Mouse (Mus musculus) myocyte (in vitro differentiated cells): ENCODE data around the gene Slc9a1. TPM values are rescaled to one million over a fixed set of nuclear protein-coding genes. Genes with fewer than 3 reads are reported as not detected.
A peak's percentile ranks its signal among the peaks of the same experiment; 100 is the strongest.

ENCODE experiments used
- H3K27me3 ChIP-seq: one replicate; pipeline ENCODE4 v1.6.1; 2011; ENCODE audit not compliant: control insufficient read depth, insufficient read depth, insufficient read length
- H3K36me3 ChIP-seq: one replicate; pipeline ENCODE4 v1.6.1; 2011; ENCODE audit not compliant: control insufficient read depth, insufficient read depth
- H3K4me2 ChIP-seq: one replicate; pipeline ENCODE4 v1.6.1; 2011; ENCODE audit warnings: low read depth, control low read depth
- H3K4me3 ChIP-seq: one replicate; pipeline ENCODE4 v1.5.1; 2011; ENCODE audit warnings: mild to moderate bottlenecking, control low read depth, moderate library complexity
- H3K79me2 ChIP-seq: one replicate; pipeline ENCODE4 v1.6.1; 2011; ENCODE audit not compliant: control insufficient read depth, insufficient read depth
- H3ac ChIP-seq: one replicate; pipeline ENCODE4 v1.6.1; 2011; ENCODE audit not compliant: control insufficient read depth, insufficient read length
- CEBPB ChIP-seq: IDR thresholded peaks from 2 replicates; pipeline ENCODE4 v1.6.1; 2011; ENCODE audit warnings: mild to moderate bottlenecking, moderate library complexity; ENCODE audit not compliant: poor library complexity, insufficient read depth, severe bottlenecking
- E2F4 ChIP-seq: IDR thresholded peaks from one replicate; pipeline ENCODE4 v1.6.1; 2011; ENCODE audit warnings: mild to moderate bottlenecking, control low read depth, moderate library complexity; ENCODE audit not compliant: insufficient read depth
- MAX ChIP-seq: IDR thresholded peaks from one replicate; pipeline ENCODE4 v1.6.1; 2011; ENCODE audit warnings: low read depth, mild to moderate bottlenecking, control low read depth
- MYOD1 ChIP-seq, 3 experiments: IDR thresholded peaks; one replicate each; pipeline ENCODE4 v1.6.1; 2011; ENCODE audit warnings: control low read depth in 2 of 3, low read depth in 2 of 3, mild to moderate bottlenecking in 2 of 3, moderate library complexity in 1 of 3; ENCODE audit not compliant: insufficient read length in 2 of 3, control insufficient read depth in 1 of 3
- MYOG ChIP-seq, 3 experiments: IDR thresholded peaks; one replicate each; pipeline ENCODE4 v1.6.1; 2011; ENCODE audit warnings: control low read depth in 2 of 3, low read depth in 2 of 3, mild to moderate bottlenecking in 2 of 3; ENCODE audit not compliant: insufficient read length in 2 of 3, control insufficient read depth in 1 of 3, insufficient read depth in 1 of 3
- POLR2A ChIP-seq: IDR thresholded peaks from one replicate; pipeline ENCODE4 v1.6.1; 2011; ENCODE audit warnings: low read depth, mild to moderate bottlenecking, control low read depth, moderate library complexity; ENCODE audit not compliant: insufficient read length
- POLR2AphosphoS2 ChIP-seq: IDR thresholded peaks from one replicate; pipeline ENCODE4 v1.6.1; 2011; ENCODE audit warnings: low read depth, control low read depth; ENCODE audit not compliant: insufficient read length
- REST ChIP-seq: IDR thresholded peaks from one replicate; pipeline ENCODE4 v1.6.1; 2011; ENCODE audit warnings: mild to moderate bottlenecking, control low read depth, moderate library complexity; ENCODE audit not compliant: insufficient read depth, insufficient read length
- SRF ChIP-seq: IDR thresholded peaks from one replicate; pipeline ENCODE4 v1.6.1; 2011; ENCODE audit warnings: low read depth; ENCODE audit not compliant: control insufficient read depth, insufficient read length
- TCF12 ChIP-seq: IDR thresholded peaks from one replicate; pipeline ENCODE4 v1.6.1; 2011; ENCODE audit warnings: mild to moderate bottlenecking, control low read depth; ENCODE audit not compliant: poor library complexity, insufficient read depth, severe bottlenecking
- TCF3 ChIP-seq: IDR thresholded peaks from one replicate; pipeline ENCODE4 v1.6.1; 2011; ENCODE audit warnings: low read depth, control low read depth; ENCODE audit not compliant: insufficient read length
- USF1 ChIP-seq: IDR thresholded peaks from one replicate; pipeline ENCODE4 v1.6.1; 2011; ENCODE audit warnings: low read depth, mild to moderate bottlenecking, control low read depth, moderate library complexity
- polyA plus RNA-seq: library from polyadenylated mRNA; unstranded; fragments of >200 nt; fragmentation: generic; extraction: Trizol; gene quantifications from one replicate; pipeline ENCODE4 v1.2.1, GENCODE M21; 2012; ENCODE audit warnings: missing spikeins

Gene Slc9a1
- polyA plus RNA-seq: 23.3 TPM

GRCm38 (mm10) chr4:133369553-133370297 is at the start of gene Slc9a1:
Slc9a1 (plus strand) TSS chr4:133369706.
- Histone ChIP-seq H3K27me3 (no peaks in the 10 kb centered on the region), H3K79me2 (peaks cover 49% of the 10 kb centered on the region), H3K4me2 (peak within 1 kb of the TSS; percentile 97), H3K36me3 (no peaks in the 10 kb centered on the region), H3ac (peak within 1 kb of the TSS; percentile 80), H3K4me3 (peak within 1 kb of the TSS; percentile 56)
- TF ChIP-seq POLR2AphosphoS2: peak; percentile 99
- no peak for TF ChIP-seq MYOD1 (IDR thresholded peaks at IDR 0.05; ENCODE audit: control insufficient read depth in 1 of 3, insufficient read length in 2 of 3, low read depth in 2 of 3)
- TF ChIP-seq SRF: peak; percentile 64
- TF ChIP-seq MYOG (IDR thresholded peaks at IDR 0.05; ENCODE audit: control insufficient read depth in 1 of 3, insufficient read depth in 1 of 3, insufficient read length in 2 of 3, low read depth in 2 of 3): peak in 2 of 3 experiments; percentile 6 to 31
- TF ChIP-seq USF1: no peak
- peak; percentile 99 for TF ChIP-seq POLR2A
- peak; percentile 46 for TF ChIP-seq REST
- TF ChIP-seq TCF3: no peak
- TF ChIP-seq MAX: no peak
- no peak for TF ChIP-seq CEBPB
- TF ChIP-seq TCF12: no peak
- peak; percentile 65 for TF ChIP-seq E2F4

GRCm38 (mm10) chr4:133328129-133328528 is 41.4 kb upstream of the Slc9a1 start:
- H3ac ChIP-seq: no peak overlapping the region
- no peaks in the 10 kb centered on the region for H3K27me3 ChIP-seq
- no peaks in the 10 kb centered on the region for H3K79me2 ChIP-seq
- no peaks in the 10 kb centered on the region for H3K36me3 ChIP-seq
- no peak for TF ChIP-seq CEBPB
- no peak for TF ChIP-seq E2F4
- TF ChIP-seq MAX: no peak
- no peak for TF ChIP-seq USF1
- TF ChIP-seq TCF3: no peak
- TF ChIP-seq POLR2AphosphoS2: no peak
- TF ChIP-seq POLR2A: no peak
- TF ChIP-seq TCF12: no peak
- TF ChIP-seq SRF: no peak
- no peak for TF ChIP-seq MYOD1 (IDR thresholded peaks at IDR 0.05; ENCODE audit: control insufficient read depth in 1 of 3, insufficient read length in 2 of 3, low read depth in 2 of 3)
- no peak for TF ChIP-seq MYOG (IDR thresholded peaks at IDR 0.05; ENCODE audit: control insufficient read depth in 1 of 3, insufficient read depth in 1 of 3, insufficient read length in 2 of 3, low read depth in 2 of 3)
- TF ChIP-seq REST: no peak
- no peak overlapping the region for H3K4me2 ChIP-seq
- H3K4me3 ChIP-seq: no peak overlapping the region

- no peak for TF ChIP-seq REST
- TF ChIP-seq POLR2AphosphoS2: no peak
- no peak for TF ChIP-seq TCF3
- no peak for TF ChIP-seq MYOD1 (IDR thresholded peaks at IDR 0.05; ENCODE audit: control insufficient read depth in 1 of 3, insufficient read length in 2 of 3, low read depth in 2 of 3)
- no peak for TF ChIP-seq MYOG (IDR thresholded peaks at IDR 0.05; ENCODE audit: control insufficient read depth in 1 of 3, insufficient read depth in 1 of 3, insufficient read length in 2 of 3, low read depth in 2 of 3)
- TF ChIP-seq MAX: no peak
- TF ChIP-seq SRF: no peak
- TF ChIP-seq E2F4: no peak
- no peak for TF ChIP-seq TCF12
- TF ChIP-seq CEBPB: no peak
- H3K4me2 ChIP-seq: no peak overlapping the region
- H3K27me3 ChIP-seq: no peaks in the 10 kb centered on the region
- H3K79me2 ChIP-seq: no peaks in the 10 kb centered on the region
- no peak overlapping the region for H3ac ChIP-seq
- no peaks in the 10 kb centered on the region for H3K36me3 ChIP-seq
- H3K4me3 ChIP-seq: no peak overlapping the region
These were observed 39.2 kb upstream of the Slc9a1 start for GRCm38 (mm10) chr4:133330296-133330695.

DNA sequence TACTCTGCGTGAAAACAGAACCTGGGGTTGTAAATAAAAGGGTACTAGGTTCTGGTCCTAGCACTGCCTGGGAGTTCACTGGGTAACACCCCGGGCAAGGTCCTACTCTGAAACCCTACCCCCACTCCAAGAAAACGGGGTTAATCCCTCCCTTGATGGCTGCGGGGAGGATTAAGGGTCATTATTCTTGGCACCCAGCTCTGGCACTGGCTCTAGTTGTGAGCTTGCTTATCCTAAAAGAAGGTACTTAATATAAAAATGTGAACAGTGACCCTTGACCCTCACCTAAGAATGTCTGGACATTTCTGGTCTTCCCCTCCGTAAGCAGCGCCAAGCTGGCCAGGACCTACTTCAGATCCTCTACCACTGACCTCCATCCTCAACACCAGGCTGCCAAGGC is 36.2 kb upstream of the Slc9a1 start:
- H3K79me2 ChIP-seq: peaks cover 5% of the 10 kb centered on the region
- H3K4me2 ChIP-seq: no peak overlapping the region
- no peaks in the 10 kb centered on the region for H3K36me3 ChIP-seq
- H3ac ChIP-seq: no peak overlapping the region
- no peaks in the 10 kb centered on the region for H3K27me3 ChIP-seq
- H3K4me3 ChIP-seq: no peak overlapping the region
- TF ChIP-seq POLR2AphosphoS2 (no peak), TCF12 (no peak), POLR2A (no peak), SRF (no peak), MYOG (IDR thresholded peaks at IDR 0.05; ENCODE audit: control insufficient read depth in 1 of 3, insufficient read depth in 1 of 3, insufficient read length in 2 of 3, low read depth in 2 of 3) (no peak), MYOD1 (IDR thresholded peaks at IDR 0.05; ENCODE audit: control insufficient read depth in 1 of 3, insufficient read length in 2 of 3, low read depth in 2 of 3) (no peak)
